In the genomic region with DNA sequence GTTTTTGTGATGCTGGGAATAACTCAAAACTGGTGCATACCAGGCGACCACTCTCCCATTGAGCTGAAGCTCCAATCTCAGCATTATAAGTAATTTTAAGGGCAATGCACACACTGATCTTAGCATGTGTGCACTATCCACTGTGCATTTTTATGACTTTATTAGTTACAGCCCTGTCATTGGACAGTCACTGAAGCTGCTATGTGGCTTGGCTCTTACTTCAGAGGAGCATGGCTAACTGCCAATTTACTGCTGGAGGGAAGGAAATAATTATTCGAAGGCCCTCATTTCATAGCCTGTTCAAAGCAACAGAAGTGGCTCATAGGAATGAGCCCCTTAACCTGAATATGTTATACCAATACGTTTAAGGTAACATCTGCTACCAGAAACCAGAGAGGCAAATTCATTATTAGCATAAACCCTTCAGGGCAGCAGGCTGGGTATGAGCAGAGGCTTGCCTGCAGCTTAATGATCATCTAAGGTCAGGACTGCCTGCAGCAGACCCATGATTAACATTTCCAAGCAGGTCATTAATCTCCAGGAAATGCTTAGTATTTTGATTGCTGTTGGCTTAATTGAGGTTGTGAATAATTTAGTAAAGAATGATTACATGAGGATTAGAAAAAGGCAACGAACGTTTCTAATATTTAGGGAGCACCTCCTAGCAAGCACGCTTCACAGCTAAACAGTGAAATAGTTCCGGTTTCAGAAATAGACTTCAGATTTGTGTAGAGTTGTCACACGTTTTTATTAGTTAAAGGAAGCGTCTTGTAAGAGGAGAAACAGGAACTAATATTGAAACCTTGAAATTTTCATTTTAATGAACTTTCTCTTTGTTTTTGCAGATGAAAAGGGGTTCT, we compare ENCODE assay signal across 8 mouse cellular contexts. TPM values are rescaled to one million over a fixed set of nuclear protein-coding genes. Genes with fewer than 3 reads are reported as not detected.
DNase-seq lines count a peak whose midpoint lies in the region; ATAC-seq and TF ChIP-seq lines count a peak whose summit lies in the region.

No protein-coding gene starts in this region.

- H3K27me3 ChIP-seq in hindbrain, embryonic 13.5 days: no peaks in the 10 kb centered on the region
- H3K27me3 ChIP-seq in lung, postnatal 0 days (replicated peaks; ENCODE audit: insufficient read depth, low read length): no peaks in the 10 kb centered on the region

- H3K9me3 ChIP-seq in hindbrain, embryonic 13.5 days: peaks cover 11% of the 10 kb centered on the region
- no peaks in the 10 kb centered on the region for H3K9me3 ChIP-seq in lung, postnatal 0 days (ENCODE audit: low read length)

- H3K4me1 ChIP-seq in hindbrain, embryonic 13.5 days (replicated peaks): peaks cover 7% of the 10 kb centered on the region; the same call in 1 of the 2 replicates
- no peaks in the 10 kb centered on the region for H3K4me1 ChIP-seq in lung, postnatal 0 days (ENCODE audit: insufficient read depth, low read depth, low read length)

- no peaks in the 10 kb centered on the region for H3K36me3 ChIP-seq in hindbrain, embryonic 13.5 days
- no peaks in the 10 kb centered on the region for H3K36me3 ChIP-seq in lung, postnatal 0 days (ENCODE audit: insufficient read depth, low read length)

- no peak for TF ChIP-seq CTCF in lung, postnatal 0 days (IDR thresholded peaks at IDR 0.05)

- no peak for TF ChIP-seq EP300 in lung, postnatal 0 days (IDR thresholded peaks at IDR 0.05)

- no peak overlapping the region; the same call in 1 of the 2 replicates for H3K9ac ChIP-seq in hindbrain, embryonic 13.5 days
- H3K9ac ChIP-seq in lung, postnatal 0 days (replicated peaks; ENCODE audit: low read depth): no peak overlapping the region

- no peak overlapping the region for H3K4me2 ChIP-seq in hindbrain, embryonic 13.5 days
- H3K4me2 ChIP-seq in lung, postnatal 0 days (replicated peaks; ENCODE audit: low read depth, low read length): no peak overlapping the region

- peak; percentile 39 for DNase-seq in embryo, embryonic 11 days
- no peak for DNase-seq in embryo, embryonic 9.5 days (ENCODE audit: extremely low spot score)
- DNase-seq in NIH3T3 (ENCODE audit: low read depth): peak; percentile 32
- peak; percentile 49 for DNase-seq in lung, postnatal 0 days (ENCODE audit: low spot score)
- no peak for DNase-seq in layer of hippocampus, adult 9-10 months (ENCODE audit: low spot score)
- no peak for DNase-seq in yolk sac, embryonic 10.5 days (ENCODE audit: low spot score)
- DNase-seq in gastrocnemius, adult 8-10 months (ENCODE audit: low spot score in 2 of 2): no peak

- peak overlapping the region; percentile 69 for H3K27ac ChIP-seq in hindbrain, embryonic 13.5 days
- no peak overlapping the region for H3K27ac ChIP-seq in lung, postnatal 0 days (ENCODE audit: low read length)

- ATAC-seq in hindbrain, embryonic 13.5 days (ENCODE audit: low FRiP score): peak; percentile 95
- peak; percentile 23; the same call in 1 of the 2 replicates for ATAC-seq in lung, postnatal 0 days

- WGBS in hindbrain, embryonic 13.5 days: 38% methylated on average over 9 of the region's 9 CpGs
- WGBS in lung, postnatal 0 days: 36% methylated on average over 9 of the region's 9 CpGs

- H3K4me3 ChIP-seq in hindbrain, embryonic 13.5 days: no peak overlapping the region
- no peak overlapping the region for H3K4me3 ChIP-seq in lung, postnatal 0 days (ENCODE audit: low read depth, low read length)

RNA-seq across cellular contexts. Expression of gene Spata9, which starts 25.4 kb away (rescaled TPM):
- polyA plus RNA-seq in hindbrain, embryonic 13.5 days (2015; fragmentation: Nextera tagmentation; extraction: Ambion mirVana): 2.4 and 2.7 TPM in 2 replicates
- 0.43 and 0.73 TPM in 2 replicates for polyA plus RNA-seq in lung, postnatal 0 days (2015; fragmentation: Nextera tagmentation; extraction: Ambion mirVana)
- total RNA-seq in gastrocnemius, adult 8-10 months (2022): not detected

RNA-seq across cellular contexts. Expression of gene Rfesd, which starts 26.1 kb away (rescaled TPM):
- 18.5 and 18.7 TPM in 2 replicates for polyA plus RNA-seq in hindbrain, embryonic 13.5 days (2015; fragmentation: Nextera tagmentation; extraction: Ambion mirVana)
- polyA plus RNA-seq in lung, postnatal 0 days (2015; fragmentation: Nextera tagmentation; extraction: Ambion mirVana): 18.5 and 21.5 TPM in 2 replicates
- 10 to 100 TPM; 17.6 to 29.0 (median 22.7) TPM for total RNA-seq in gastrocnemius, adult 8-10 months (2022)

RNA-seq across cellular contexts. Expression of gene Rhobtb3, which starts 48.7 kb away (rescaled TPM):
- 23.7 and 25.7 TPM in 2 replicates for polyA plus RNA-seq in hindbrain, embryonic 13.5 days (2015; fragmentation: Nextera tagmentation; extraction: Ambion mirVana)
- polyA plus RNA-seq in lung, postnatal 0 days (2015; fragmentation: Nextera tagmentation; extraction: Ambion mirVana): 8.6 and 9.0 TPM in 2 replicates
- total RNA-seq in gastrocnemius, adult 8-10 months (2022): 10 to 100 TPM; 18.7 to 21.6 (median 20.0) TPM

Comparison
In these comparisons a context has a peak if more than half of its experiments do, and no peak if none do; other contexts are left out.
1. DNase-seq: peak in embryo, embryonic 11 days (single experiment), NIH3T3 (single experiment) and lung, postnatal 0 days (single experiment); none in embryo, embryonic 9.5 days (single experiment), layer of hippocampus, adult 9-10 months (single experiment), yolk sac, embryonic 10.5 days (single experiment) and gastrocnemius, adult 8-10 months (0 of 2).